Mouse (Mus musculus): ENCODE measurements around the gene Sap30bp.

- TF ChIP-seq CTCF (IDR thresholded peaks at IDR 0.05; ENCODE audit: borderline replicate concordance, extremely low read depth, insufficient read depth, insufficient read length) (no peak), POLR2A (IDR thresholded peaks at IDR 0.05; ENCODE audit: borderline replicate concordance, extremely low read depth, insufficient read depth, insufficient read length, poor library complexity, severe bottlenecking) (no peak)
Observed at GRCm38 (mm10) chr11:115929818-115930217, 3.3 kb upstream of the Sap30bp start.
